Mouse (Mus musculus) midbrain, embryonic 13.5 days (tissue): ENCODE measurements around the gene Gm45062. TPM values are rescaled to one million over a fixed set of nuclear protein-coding genes. Genes with fewer than 3 reads are reported as not detected.

Source experiments
- ATAC-seq: fragments of 200-750 bp; cut with Nextera tagmentation; 2 replicates; pipeline ENCODE4 v1.8.0; 2017; ENCODE audit warnings: mild to moderate bottlenecking, moderate TSS enrichment, moderate library complexity
- H3K27ac ChIP-seq: fragments of 300-500 bp; sonication (generic); 2 replicates; pipeline ENCODE4 v1.5.1; 2015; ENCODE audit warnings: inconsistent platforms, mild to moderate bottlenecking, moderate library complexity
- H3K27me3 ChIP-seq: fragments of 300-500 bp; sonication (generic); 2 replicates; pipeline ENCODE4 v1.6.1; 2015; ENCODE audit warnings: mild to moderate bottlenecking, inconsistent platforms
- H3K36me3 ChIP-seq: fragments of 300-500 bp; sonication (generic); 2 replicates; pipeline ENCODE4 v1.6.1; 2015; ENCODE audit warnings: mild to moderate bottlenecking, inconsistent platforms
- H3K4me1 ChIP-seq: fragments of 300-500 bp; sonication (generic); replicated peaks from 2 replicates; pipeline ENCODE4 v1.6.1; 2015; ENCODE audit warnings: inconsistent platforms
- H3K4me2 ChIP-seq: fragments of 300-500 bp; sonication (generic); replicated peaks from 2 replicates; pipeline ENCODE4 v1.6.1; 2015; ENCODE audit warnings: moderate library complexity, mild to moderate bottlenecking, inconsistent platforms
- H3K4me3 ChIP-seq: fragments of 300-500 bp; sonication (generic); replicated peaks from 2 replicates; pipeline ENCODE4 v1.5.1; 2015; ENCODE audit warnings: mild to moderate bottlenecking, inconsistent platforms
- H3K9ac ChIP-seq: fragments of 300-500 bp; sonication (generic); replicated peaks from 2 replicates; pipeline ENCODE4 v1.6.1; 2015; ENCODE audit warnings: mild to moderate bottlenecking, inconsistent platforms
- H3K9me3 ChIP-seq: fragments of 300-500 bp; sonication (generic); 2 replicates; pipeline ENCODE4 v1.6.1; 2016; ENCODE audit warnings: mild to moderate bottlenecking, inconsistent platforms
- WGBS: fragments of 180-500 bp; shearing (Covaris S2); methylation state at CpG from one replicate; pipeline ENCODE4 v1.1.7; 2015; 5-methylcytosine and 5-hydroxymethylcytosine counted together
- polyA plus RNA-seq: library from polyadenylated mRNA; unstranded; fragments of >200 nt; fragmentation: Nextera tagmentation; extraction: Ambion mirVana; gene quantifications from 2 replicates; pipeline ENCODE4 v1.2.1, GENCODE M21; 2015

Gene Gm45062
- polyA plus RNA-seq, 1 experiment from 2014 or later, result 18.8 TPM

DNA sequence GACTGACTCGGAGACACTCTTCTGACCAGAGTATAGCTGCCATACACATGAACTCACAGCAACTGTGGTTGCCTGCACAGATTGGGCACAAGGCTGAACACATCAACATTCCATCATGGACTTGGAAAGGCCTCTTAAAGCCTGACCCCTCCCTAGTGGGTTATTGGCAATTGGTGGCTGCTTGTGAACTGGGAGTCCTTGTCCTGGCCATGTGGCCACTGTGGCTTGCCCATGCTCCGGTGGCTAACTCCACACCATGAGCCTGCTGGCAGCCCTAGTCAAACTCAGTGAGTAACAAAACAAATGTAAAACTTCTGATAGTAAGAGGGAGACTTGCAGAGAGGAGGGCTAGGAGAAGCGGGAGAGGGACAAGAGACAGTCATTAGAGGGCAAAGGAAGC is 212.9 kb downstream of the Gm45062 start:
- peaks cover 13% of the 10 kb centered on the region for H3K4me1 ChIP-seq
- H3K9me3 ChIP-seq, result no peaks in the 10 kb centered on the region
- H3K9ac ChIP-seq, result no peak overlapping the region
- H3K36me3 ChIP-seq, result no peaks in the 10 kb centered on the region
- H3K27ac ChIP-seq, result no peak overlapping the region
- H3K4me3 ChIP-seq, result no peak overlapping the region
- WGBS, result 95% methylated on average over 3 of the region's 3 CpGs
- no peak for ATAC-seq
- H3K4me2 ChIP-seq, result no peak overlapping the region
- 0 out of 2 replicates have a peak, but pooled peaks cover 9% of the 10 kb centered on the region for H3K27me3 ChIP-seq

DNA sequence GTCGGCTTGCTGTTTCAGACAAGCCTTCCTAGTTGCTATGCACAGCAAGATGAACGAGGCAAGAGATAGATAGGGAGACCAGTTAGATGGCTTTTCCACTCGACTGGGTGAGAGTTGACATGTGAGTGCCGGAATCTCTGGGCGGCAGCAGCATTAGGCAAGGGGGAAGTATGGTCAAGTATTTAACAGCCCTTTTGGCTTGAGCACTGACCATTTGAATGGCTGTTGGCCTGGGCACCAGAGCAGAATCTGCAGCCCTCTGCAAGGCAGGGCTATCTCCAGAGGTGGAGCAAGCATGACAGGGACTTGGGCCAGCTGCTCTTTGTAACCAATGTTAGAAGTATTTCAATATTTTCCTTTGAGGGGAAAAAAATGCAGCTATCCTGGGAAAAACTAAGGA is 213.7 kb downstream of the Gm45062 start:
- Histone ChIP-seq H3K27ac (no peak overlapping the region), H3K36me3 (no peaks in the 10 kb centered on the region), H3K4me1 (peaks cover 6% of the 10 kb centered on the region; the same call in 1 of the 2 replicates), H3K4me3 (no peak overlapping the region), H3K9ac (no peak overlapping the region), H3K4me2 (no peak overlapping the region), H3K9me3 (no peaks in the 10 kb centered on the region), H3K27me3 (0 out of 2 replicates have a peak, but pooled peaks cover 9% of the 10 kb centered on the region)
- WGBS, result 90% methylated on average over 5 of the region's 5 CpGs
- ATAC-seq, result no peak

DNA sequence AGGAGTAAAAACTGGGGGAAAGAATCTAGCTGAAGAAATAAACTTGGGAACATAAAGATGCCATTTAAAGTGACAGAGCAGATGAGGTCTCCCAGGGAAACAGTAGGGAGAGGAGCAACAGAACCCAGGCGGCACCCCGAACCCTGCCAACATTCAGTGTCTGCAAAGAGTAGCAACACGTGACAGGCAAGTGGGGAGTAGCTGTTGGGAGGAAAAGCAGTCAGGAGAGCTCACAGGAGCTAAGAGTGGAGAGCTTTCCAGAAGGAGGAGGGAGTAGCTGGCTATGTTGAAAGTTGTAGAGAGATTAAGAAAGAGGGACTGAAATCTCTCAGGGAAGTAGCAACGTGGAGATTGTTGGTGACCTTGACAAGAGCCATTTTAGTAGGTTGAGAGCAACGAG is 214.2 kb downstream of the Gm45062 start:
- H3K27ac ChIP-seq, result no peak overlapping the region
- no peak overlapping the region for H3K4me3 ChIP-seq
- H3K9me3 ChIP-seq, result no peaks in the 10 kb centered on the region
- H3K4me2 ChIP-seq, result no peak overlapping the region
- ATAC-seq, result no peak
- WGBS, result 70% methylated on average over 5 of the region's 5 CpGs
- no peaks in the 10 kb centered on the region for H3K36me3 ChIP-seq
- no peak overlapping the region for H3K9ac ChIP-seq
- H3K4me1 ChIP-seq, result no peaks in the 10 kb centered on the region
- 0 out of 2 replicates have a peak, but pooled peaks cover 9% of the 10 kb centered on the region for H3K27me3 ChIP-seq

DNA sequence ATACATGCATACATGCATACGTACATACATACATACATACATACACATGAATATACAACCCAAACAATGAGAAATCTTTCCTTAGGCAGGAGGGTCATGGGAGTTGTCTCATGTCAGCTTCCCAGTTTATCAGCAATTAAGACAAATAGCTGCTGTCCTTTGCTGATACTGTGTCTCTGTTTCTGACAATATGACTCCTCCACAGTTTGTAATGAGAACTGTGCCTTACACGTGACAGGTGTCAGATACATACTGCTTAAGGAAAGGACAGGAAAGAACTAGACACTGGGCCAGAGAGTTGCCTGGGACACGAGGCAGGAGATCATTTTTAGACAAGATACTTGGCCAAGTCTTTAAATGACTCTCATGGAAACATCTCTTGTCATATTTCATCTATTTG is 215.1 kb downstream of the Gm45062 start:
- no peak for ATAC-seq
- Histone ChIP-seq H3K27me3 (0 out of 2 replicates have a peak, but pooled peaks cover 8% of the 10 kb centered on the region), H3K9ac (no peak overlapping the region), H3K27ac (no peak overlapping the region), H3K4me3 (no peak overlapping the region), H3K4me1 (no peaks in the 10 kb centered on the region), H3K4me2 (no peak overlapping the region), H3K9me3 (no peaks in the 10 kb centered on the region), H3K36me3 (no peaks in the 10 kb centered on the region)
- WGBS, result 82% methylated on average over 3 of the region's 3 CpGs

DNA sequence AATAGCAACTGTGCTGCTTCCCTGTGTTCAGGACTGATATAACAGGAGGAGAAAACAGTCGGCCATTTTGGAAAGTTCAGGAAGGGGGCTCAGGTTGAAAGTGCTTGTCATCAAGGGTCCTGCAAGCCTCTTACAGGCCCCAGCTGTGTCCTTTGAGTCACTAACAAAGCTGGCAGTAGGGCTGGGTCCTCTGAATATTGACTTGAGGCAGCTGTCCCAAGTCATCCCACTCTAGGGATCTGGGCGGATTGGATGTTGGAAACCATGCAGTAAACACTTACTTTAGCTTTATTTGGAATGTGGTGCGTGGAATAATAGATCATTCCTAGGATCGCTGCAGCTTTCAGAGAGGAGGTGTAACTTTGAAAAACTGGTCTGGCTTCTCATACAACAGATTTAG is 215.6 kb downstream of the Gm45062 start:
- Histone ChIP-seq H3K4me2 (no peak overlapping the region), H3K27ac (no peak overlapping the region), H3K9me3 (no peaks in the 10 kb centered on the region), H3K9ac (no peak overlapping the region), H3K4me3 (no peak overlapping the region), H3K4me1 (no peaks in the 10 kb centered on the region), H3K27me3 (0 out of 2 replicates have a peak, but pooled peaks cover 4% of the 10 kb centered on the region), H3K36me3 (no peaks in the 10 kb centered on the region)
- ATAC-seq, result no peak
- WGBS, result 90% methylated on average over 4 of the region's 4 CpGs

DNA sequence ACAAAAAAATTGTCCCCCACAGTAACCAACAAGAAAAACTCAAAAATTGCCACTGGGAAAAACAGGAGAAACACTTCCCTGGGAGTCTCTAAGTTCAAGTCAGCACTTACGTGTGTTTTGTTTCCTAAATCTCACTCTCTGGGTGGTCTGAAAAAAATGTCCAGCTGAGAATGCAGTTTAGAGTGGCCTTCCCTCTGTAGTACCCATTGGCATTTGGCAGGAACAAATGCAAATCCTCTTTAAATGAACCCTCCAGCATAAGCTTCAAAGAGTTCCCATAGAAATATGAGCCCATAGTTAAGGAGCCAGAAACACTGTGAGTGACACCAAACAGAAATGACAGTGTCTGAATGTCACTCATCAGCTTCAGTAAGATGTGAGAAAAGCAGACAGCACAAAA is 219.9 kb downstream of the Gm45062 start:
- H3K4me1 ChIP-seq, result no peaks in the 10 kb centered on the region
- no peak overlapping the region for H3K27ac ChIP-seq
- H3K27me3 ChIP-seq, result no peaks in the 10 kb centered on the region
- H3K4me3 ChIP-seq, result no peak overlapping the region
- no peak overlapping the region for H3K9ac ChIP-seq
- no peaks in the 10 kb centered on the region for H3K9me3 ChIP-seq
- no peak for ATAC-seq
- H3K36me3 ChIP-seq, result no peaks in the 10 kb centered on the region
- 11% methylated on average over 1 of the region's 1 CpGs for WGBS
- H3K4me2 ChIP-seq, result no peak overlapping the region

DNA sequence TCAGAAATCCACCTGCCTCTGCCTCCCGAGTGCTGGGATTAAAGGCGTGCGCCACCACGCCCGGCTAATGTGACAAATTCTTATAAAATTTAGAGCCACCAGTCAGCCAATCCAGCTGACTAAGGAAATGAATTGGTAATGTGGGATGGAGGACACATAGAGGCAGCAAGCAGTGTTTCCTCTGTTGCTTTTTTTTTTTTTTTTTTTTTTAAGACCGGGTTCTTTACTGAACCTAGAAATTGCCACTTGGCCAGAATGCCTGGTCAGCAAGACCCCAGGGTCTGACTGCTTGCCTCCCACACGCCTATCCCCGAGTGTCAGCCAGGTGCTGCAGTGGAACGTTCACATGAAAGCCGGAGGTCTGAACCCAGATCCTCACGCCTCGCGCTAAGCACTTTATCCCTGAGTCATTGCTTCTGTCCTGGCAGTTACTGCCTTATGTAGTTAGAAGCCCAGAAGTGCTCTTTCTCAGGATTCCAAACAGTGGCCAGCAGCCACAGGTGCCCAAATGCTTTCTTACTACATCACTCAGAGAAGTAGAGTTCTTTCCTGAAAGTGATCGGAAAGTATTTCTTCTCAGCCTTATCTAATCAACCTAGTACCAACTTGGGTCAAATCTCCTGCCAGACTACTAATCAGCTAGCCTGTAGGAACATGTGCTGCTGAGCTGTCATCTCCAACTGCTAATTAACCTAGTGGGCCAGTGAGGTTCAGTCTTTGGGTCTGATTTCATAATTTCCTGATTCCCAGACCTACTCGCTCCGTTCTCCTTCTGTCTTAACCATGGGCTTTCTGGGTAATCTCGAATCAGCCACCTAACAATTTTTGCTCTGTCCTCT is 225.4 kb downstream of the Gm45062 start:
- H3K9ac ChIP-seq, result no peak overlapping the region
- no peaks in the 10 kb centered on the region for H3K36me3 ChIP-seq
- no peak for ATAC-seq
- 96% methylated on average over 17 of the region's 17 CpGs for WGBS
- H3K27me3 ChIP-seq, result no peaks in the 10 kb centered on the region
- H3K9me3 ChIP-seq, result no peaks in the 10 kb centered on the region
- no peak overlapping the region for H3K27ac ChIP-seq
- H3K4me2 ChIP-seq, result no peak overlapping the region
- peaks cover 19% of the 10 kb centered on the region for H3K4me1 ChIP-seq
- no peak overlapping the region for H3K4me3 ChIP-seq

DNA sequence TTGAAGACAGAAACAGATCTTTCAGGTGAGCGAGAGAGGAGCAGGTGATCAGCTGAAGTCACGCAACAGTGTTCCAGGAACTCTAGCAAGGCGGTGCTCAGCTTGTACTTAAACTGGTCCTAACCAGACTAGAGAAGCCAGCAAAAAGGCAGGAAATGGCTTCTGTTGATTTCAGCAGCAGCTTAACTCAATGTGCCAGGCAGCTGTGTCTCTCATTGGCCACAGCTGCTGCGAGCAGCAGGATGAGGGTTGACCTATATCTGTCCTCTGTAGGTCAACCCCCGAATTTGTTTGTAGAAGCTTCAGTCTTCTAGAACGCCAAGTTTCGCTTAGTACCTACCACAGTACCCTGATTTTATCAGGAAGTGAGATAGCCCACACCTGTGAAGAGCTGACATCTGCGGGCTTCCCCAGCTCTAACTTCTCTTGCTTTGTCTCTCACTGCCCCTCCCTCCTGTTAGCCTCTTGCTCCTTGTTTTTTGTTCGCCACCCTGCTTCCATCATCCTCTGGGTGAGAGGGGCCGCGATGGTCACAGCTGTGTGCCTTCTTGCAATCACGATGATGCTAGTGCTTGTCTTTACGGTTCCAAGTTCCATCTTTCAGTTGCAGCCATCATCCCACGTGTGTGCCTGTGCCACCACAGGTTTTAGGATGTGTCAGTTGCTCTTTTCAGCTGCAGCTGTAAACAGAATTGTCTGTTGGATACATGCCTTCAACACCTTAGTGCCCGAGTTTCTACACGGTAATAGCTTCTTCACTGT is 226.3 kb downstream of the Gm45062 start:
- H3K4me1 ChIP-seq, result peaks cover 19% of the 10 kb centered on the region
- 86% methylated on average over 16 of the region's 16 CpGs for WGBS
- no peak for ATAC-seq
- H3K4me3 ChIP-seq, result no peak overlapping the region
- no peak overlapping the region for H3K4me2 ChIP-seq
- H3K9me3 ChIP-seq, result no peaks in the 10 kb centered on the region
- H3K36me3 ChIP-seq, result no peaks in the 10 kb centered on the region
- no peak overlapping the region for H3K9ac ChIP-seq
- no peak overlapping the region for H3K27ac ChIP-seq
- no peaks in the 10 kb centered on the region for H3K27me3 ChIP-seq

DNA sequence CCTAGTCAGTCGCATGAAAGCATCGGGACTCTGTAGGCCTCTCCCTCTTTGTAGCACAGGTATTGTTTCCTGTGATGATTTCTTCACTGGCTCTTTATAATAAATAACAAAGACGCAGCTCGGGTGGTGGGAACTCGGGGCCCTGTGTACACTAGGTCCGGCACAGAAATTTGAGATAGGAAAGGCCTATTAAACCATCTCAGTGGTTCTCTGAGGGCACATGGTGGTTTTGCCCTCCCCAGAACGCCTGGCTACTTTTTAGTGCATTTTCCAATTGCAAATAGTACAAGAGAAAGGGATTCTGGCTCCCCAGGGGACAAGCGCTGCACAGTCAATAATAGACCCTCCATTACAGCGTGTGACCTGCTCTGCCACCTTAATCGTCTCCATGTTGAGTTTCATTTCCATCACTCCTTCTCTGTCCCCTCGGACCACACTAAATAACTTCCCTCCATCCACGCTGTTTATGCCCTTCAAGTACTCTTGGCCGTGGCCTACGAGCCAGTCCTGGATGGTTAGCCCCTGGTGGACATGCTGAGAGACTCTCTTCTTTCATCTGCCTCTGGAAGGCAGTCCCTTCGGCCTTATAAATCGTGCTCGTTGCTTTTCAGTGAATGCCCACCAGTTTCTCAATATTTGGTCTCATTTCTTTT is 227.3 kb downstream of the Gm45062 start:
- 69% methylated on average over 17 of the region's 17 CpGs for WGBS
- Histone ChIP-seq H3K27ac (peak overlapping the region; percentile 65; the same call in 1 of the 2 replicates), H3K27me3 (no peaks in the 10 kb centered on the region), H3K9me3 (no peaks in the 10 kb centered on the region), H3K4me2 (peak overlapping the region; percentile 40; the same call in 1 of the 2 replicates), H3K4me1 (peaks cover 19% of the 10 kb centered on the region), H3K4me3 (no peak overlapping the region), H3K36me3 (no peaks in the 10 kb centered on the region), H3K9ac (no peak overlapping the region)
- peak; percentile 62 for ATAC-seq

DNA sequence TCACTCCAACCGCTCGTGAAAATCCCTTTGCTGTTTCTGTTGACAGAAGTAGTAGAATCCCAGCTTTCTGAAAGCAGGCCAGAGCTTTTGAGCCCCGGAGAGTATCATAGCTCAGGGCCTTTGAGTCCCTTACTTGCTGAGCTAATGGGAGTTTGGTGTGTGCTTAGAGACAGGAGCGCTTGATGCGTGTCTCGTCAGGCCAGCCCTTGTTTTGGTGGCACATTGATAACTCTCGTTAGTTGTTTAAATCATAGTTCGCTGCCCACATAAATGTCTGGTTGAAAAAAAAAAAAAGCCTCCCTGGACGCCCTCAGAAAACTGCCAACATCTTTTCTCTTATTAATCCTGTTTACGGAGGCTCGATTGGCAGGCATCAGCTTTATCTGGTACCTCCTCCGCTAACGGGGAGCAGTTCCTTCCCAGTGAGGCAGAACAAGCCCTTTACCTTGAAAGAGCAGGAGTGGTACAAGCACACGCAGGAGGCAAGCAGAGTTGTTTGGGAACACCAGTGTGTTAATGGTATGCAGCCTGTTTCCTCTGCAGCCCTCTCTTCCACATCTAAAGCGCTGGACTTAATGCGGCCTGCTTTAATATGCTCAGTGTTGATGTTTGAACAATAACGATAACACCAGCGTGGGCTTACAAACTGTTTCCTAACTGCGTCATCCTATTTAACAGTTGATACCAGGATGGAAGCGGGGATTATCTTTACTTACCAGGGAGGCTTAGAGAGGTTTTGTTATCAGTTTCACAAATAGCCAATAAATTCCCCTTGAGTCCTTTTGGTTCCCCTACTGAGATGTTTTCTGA is 228.0 kb downstream of the Gm45062 start:
- no peaks in the 10 kb centered on the region for H3K36me3 ChIP-seq
- no peaks in the 10 kb centered on the region for H3K9me3 ChIP-seq
- H3K9ac ChIP-seq, result 0 out of 2 replicates have a peak overlapping the region, but pooled peaks have one; percentile 14
- peaks cover 19% of the 10 kb centered on the region for H3K4me1 ChIP-seq
- peak; percentile 61 for ATAC-seq
- 29% methylated on average over 20 of the region's 20 CpGs for WGBS
- peak overlapping the region; percentile 65; the same call in 1 of the 2 replicates for H3K27ac ChIP-seq
- H3K4me3 ChIP-seq, result no peak overlapping the region
- no peaks in the 10 kb centered on the region for H3K27me3 ChIP-seq
- peak overlapping the region; percentile 40 for H3K4me2 ChIP-seq

DNA sequence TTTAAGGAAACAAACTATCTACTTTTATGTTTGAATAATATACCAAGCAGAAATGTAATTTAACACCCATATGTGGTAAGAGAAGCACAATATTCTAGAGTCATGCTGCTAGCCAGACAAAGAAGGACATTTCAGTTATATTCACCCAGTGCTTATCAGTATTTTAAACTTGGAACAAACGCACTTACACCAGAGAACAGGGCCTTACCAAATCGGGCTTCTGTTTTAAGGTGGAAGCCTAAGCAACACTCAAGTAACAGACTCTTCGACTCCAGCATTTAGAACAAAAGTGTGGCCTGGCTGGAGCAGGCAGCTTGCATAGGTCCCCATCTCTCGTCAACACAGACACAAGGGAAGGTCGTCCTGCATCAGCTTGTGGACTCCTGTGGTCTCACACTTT is 229.0 kb downstream of the Gm45062 start:
- ATAC-seq, result no peak
- H3K36me3 ChIP-seq, result no peaks in the 10 kb centered on the region
- H3K9me3 ChIP-seq, result no peaks in the 10 kb centered on the region
- peaks cover 19% of the 10 kb centered on the region for H3K4me1 ChIP-seq
- no peak overlapping the region for H3K4me3 ChIP-seq
- H3K4me2 ChIP-seq, result no peak overlapping the region
- H3K27me3 ChIP-seq, result no peaks in the 10 kb centered on the region
- no peak overlapping the region for H3K27ac ChIP-seq
- WGBS, result 62% methylated on average over 5 of the region's 5 CpGs
- no peak overlapping the region for H3K9ac ChIP-seq
